Mouse (Mus musculus) heart, postnatal 0 days (tissue): ENCODE results near the gene Ttpal.

Experiments used
- CTCF ChIP-seq: IDR thresholded peaks from 2 replicates; pipeline ENCODE4 v1.5.1; 2016; ENCODE audit warnings: antibody characterized with exemption, control low read depth, low read depth
- EP300 ChIP-seq: IDR thresholded peaks from 2 replicates; pipeline ENCODE4 v1.6.1; 2016; ENCODE audit warnings: antibody characterized with exemption, low read depth

GRCm38 (mm10) chr2:163641681-163642080 is 39.6 kb downstream of the Ttpal start:
- no peak for TF ChIP-seq CTCF
- no peak for TF ChIP-seq EP300
